ENCODE assay signal across 28 mouse cellular contexts in genomic region chr5:73764226-73764625, GRCm38 (mm10).
"Had no signal": no experiment of that assay in that cellular context is flagged by ENCODE, and none has a peak within 500 bp of the region (broad histone marks: within the 10 kb centered on the region; RNA-seq: fewer than 3 reads in every experiment).

No protein-coding gene starts in this region.

- H3K4me2 ChIP-seq: embryonic facial prominence, embryonic 12.5 days; embryonic facial prominence, embryonic 13.5 days; embryonic facial prominence, embryonic 15.5 days; forebrain, embryonic 12.5 days; forebrain, embryonic 13.5 days; forebrain, embryonic 15.5 days had no signal

- H3K4me3 ChIP-seq: embryonic facial prominence, embryonic 10.5 days; embryonic facial prominence, embryonic 12.5 days; embryonic facial prominence, embryonic 13.5 days; embryonic facial prominence, embryonic 15.5 days; erythroblast, embryonic 14.5 days; forebrain, embryonic 10.5 days; forebrain, embryonic 12.5 days; forebrain, embryonic 13.5 days; forebrain, embryonic 15.5 days; gastrocnemius, adult 2 months; heart, adult 2 months had no signal

- H3K27ac ChIP-seq: embryonic facial prominence, embryonic 10.5 days; embryonic facial prominence, embryonic 12.5 days; embryonic facial prominence, embryonic 13.5 days; embryonic facial prominence, embryonic 15.5 days; forebrain, embryonic 10.5 days; forebrain, embryonic 12.5 days; forebrain, embryonic 13.5 days; forebrain, embryonic 15.5 days; gastrocnemius, adult 2 months; heart, adult 2 months had no signal

- H3K27me3 ChIP-seq: embryonic facial prominence, embryonic 12.5 days; embryonic facial prominence, embryonic 13.5 days; embryonic facial prominence, embryonic 15.5 days; forebrain, embryonic 12.5 days; forebrain, embryonic 13.5 days; forebrain, embryonic 15.5 days had no signal

- H3K4me1 ChIP-seq: forebrain, embryonic 13.5 days; forebrain, embryonic 15.5 days had no signal

- DNase-seq: cerebellum, adult 2 months; cerebellum, adult 8-10 months; cerebellum, adult 9-10 months; cerebellum, adult 9-11 months; cerebellum, postnatal 10 days; cerebellum, postnatal 14 days; cerebellum, postnatal 25 days; cerebellum, postnatal 36 days; embryo, embryonic 11 days; forebrain, postnatal 0 days; gastrocnemius, adult 2 months; gastrocnemius, postnatal 10 days; gastrocnemius, postnatal 14 days; gastrocnemius, postnatal 25 days; gastrocnemius, postnatal 36 days; heart, adult 18-20 months; heart, adult 2 months had no signal

- H3K9me3 ChIP-seq: embryonic facial prominence, embryonic 10.5 days; embryonic facial prominence, embryonic 12.5 days; embryonic facial prominence, embryonic 13.5 days; embryonic facial prominence, embryonic 15.5 days; forebrain, embryonic 10.5 days; forebrain, embryonic 12.5 days; forebrain, embryonic 13.5 days; forebrain, embryonic 15.5 days had no signal

- ATAC-seq: forebrain, embryonic 13.5 days; forebrain, embryonic 14.5 days; forebrain, embryonic 15.5 days; forebrain, embryonic 16.5 days; forebrain, postnatal 0 days had no signal

- H3K36me3 ChIP-seq: embryonic facial prominence, embryonic 10.5 days; embryonic facial prominence, embryonic 12.5 days; embryonic facial prominence, embryonic 13.5 days; embryonic facial prominence, embryonic 15.5 days; forebrain, embryonic 10.5 days; forebrain, embryonic 12.5 days; forebrain, embryonic 15.5 days had no signal

- H3K9ac ChIP-seq: embryonic facial prominence, embryonic 12.5 days; embryonic facial prominence, embryonic 13.5 days; embryonic facial prominence, embryonic 15.5 days; forebrain, embryonic 12.5 days; forebrain, embryonic 13.5 days; forebrain, embryonic 15.5 days; forebrain, postnatal 0 days had no signal
